1 mouse cellular context compared by ENCODE assay signal in genomic region chrX:155262235-155262914, GRCm38 (mm10).
TF ChIP-seq lines count a peak whose summit lies in the region.

Gene Acot9 (plus strand): TSS chrX:155262443.

TF ChIP-seq in CH12.LX, 34 proteins besides CTCF, POLR2A, EP300 and RAD21 (continued from another document):
- TF ChIP-seq CHD1 (IDR thresholded peaks at IDR 0.05; ENCODE audit: low read depth, low read length) = no peak
- no peak for TF ChIP-seq MAZ (IDR thresholded peaks at IDR 0.05; ENCODE audit: low read depth, low read length)
- no peak for TF ChIP-seq ZKSCAN1 (IDR thresholded peaks at IDR 0.05; ENCODE audit: borderline replicate concordance, low read depth, low read length)
- peak; percentile 39; the same call in 1 of the 2 replicates for TF ChIP-seq NRF1 (IDR thresholded peaks at IDR 0.05; ENCODE audit: low read depth, low read length)
- no peak for TF ChIP-seq GABPA (IDR thresholded peaks at IDR 0.05; ENCODE audit: insufficient replicate concordance, low read depth, low read length)
- 0 out of 2 replicates have a peak, but pooled peaks have one; percentile 28 for TF ChIP-seq HCFC1 (IDR thresholded peaks at IDR 0.05; ENCODE audit: low read depth, low read length)
- 0 out of 2 replicates have a peak, but pooled peaks have one; percentile 56 for TF ChIP-seq POLR2AphosphoS2 (IDR thresholded peaks at IDR 0.05; ENCODE audit: low read depth, low read length)
- no peak for TF ChIP-seq CHD2 (IDR thresholded peaks at IDR 0.05; ENCODE audit: low read length)
